Mouse (Mus musculus) naive thymus-derived CD4-positive, alpha-beta T cell, adult 2 months (primary cell): ENCODE measurements around the gene Dync1li1.
"Not testable (repeated sequence)": the region's sequence is repeated elsewhere in the genome, so short reads cannot be mapped to it uniquely, and the experiment has no call there.

Source experiments
- DNase-seq: peaks from one replicate; pipeline ENCODE4 v3.0.0-alpha.2; 2011; ENCODE audit warnings: low read depth

Dync1li1 gene

DNA sequence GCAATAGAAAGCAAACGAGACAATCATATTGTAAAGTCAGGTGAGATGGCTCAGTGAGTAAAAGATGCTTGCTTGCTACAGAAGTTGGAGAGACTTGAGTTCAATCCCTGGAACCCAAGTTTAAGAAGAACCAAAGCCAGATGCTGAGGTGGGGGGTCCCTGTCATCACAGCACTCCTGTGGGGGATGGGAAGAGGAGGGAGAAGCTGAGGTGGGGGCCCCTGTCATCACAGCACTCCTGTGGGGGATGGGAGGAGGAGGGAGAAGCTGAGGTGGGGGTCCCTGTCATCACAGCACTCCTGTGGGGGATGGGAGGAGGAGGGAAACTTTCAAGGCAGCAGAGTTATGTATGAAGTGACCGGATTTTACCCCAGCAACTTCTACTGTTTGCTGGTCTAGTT is 15.0 kb upstream of the Dync1li1 start:
- DNase-seq: no peak

DNA sequence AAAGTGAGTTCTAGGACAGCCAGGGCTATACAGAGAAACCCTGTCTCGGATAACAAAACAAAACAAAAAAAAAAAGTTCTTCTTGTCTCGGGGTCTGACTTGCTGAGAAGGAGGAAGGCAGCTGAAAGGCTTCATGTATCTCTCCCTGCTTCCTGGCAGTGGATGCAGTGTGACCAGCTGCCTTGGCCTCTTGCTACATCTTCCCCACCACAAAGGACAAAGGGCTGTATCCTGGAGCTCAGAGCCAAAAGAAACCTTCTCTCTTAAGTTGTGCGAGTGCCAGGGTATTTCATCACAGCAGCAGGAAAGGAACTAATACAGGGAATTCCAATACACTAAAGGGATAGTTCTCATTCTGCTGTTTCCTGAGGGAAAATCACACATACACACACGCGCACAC is 10.0 kb upstream of the Dync1li1 start:
- no peak for DNase-seq

DNA sequence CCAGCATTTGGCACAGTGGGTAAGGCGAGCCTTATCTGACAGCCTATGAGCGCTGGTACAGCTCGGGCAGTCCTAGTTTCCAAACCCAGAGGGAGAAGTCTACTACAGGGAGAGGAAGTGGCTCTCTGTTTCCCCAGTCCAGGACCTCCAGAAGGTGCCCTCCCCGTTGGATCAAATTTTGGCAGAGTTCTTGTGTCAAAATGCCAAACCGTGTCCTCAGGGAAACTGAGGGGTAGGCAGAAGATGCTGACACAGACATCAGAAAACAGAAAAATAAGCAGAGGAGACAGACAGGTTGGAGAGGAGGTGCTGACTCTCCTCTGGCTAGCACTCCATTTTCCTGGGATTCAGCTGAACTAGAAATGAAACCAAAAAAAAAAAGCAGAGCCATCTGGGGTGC is 8.6 kb upstream of the Dync1li1 start:
- no peak for DNase-seq

DNA sequence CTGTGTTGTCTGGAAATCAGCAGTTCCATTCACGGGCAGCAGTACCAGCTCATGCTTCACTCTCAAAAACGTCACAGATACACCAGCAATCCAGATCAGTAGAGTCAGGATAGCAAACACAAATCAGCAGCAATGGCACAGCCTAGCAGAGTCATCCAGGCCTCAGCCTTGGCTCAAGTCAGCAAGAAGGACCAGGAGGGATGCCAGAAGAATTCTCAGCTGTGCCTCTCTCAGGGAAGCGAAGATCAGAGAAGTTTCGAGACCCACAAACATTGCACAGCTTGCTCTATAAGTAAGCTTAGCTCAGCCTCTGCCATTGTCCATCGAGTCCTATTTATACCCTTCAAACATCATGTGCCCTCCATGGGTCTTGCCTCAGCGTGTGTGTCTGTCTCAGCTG is 8.1 kb upstream of the Dync1li1 start:
- no peak for DNase-seq

DNA sequence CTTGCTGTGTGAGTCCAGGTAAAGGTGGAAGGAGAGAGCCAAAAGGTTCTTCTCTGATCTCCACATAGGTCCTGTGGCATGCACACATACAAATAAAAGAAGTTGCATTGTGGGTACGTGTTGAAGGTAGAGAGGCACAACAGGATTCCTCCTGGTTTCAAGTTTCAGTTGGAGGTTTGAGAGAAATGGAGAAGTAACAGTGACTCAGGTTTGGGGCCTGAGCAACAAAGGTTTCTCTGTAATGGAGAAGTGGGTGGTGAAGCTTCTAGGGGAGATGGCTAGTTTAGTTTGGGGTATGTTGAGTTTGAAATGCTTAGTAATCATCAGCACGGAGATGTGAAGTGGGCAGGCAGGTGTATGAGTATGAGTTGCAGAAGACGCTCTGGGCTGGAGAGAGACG is 6.4 kb upstream of the Dync1li1 start:
- no peak for DNase-seq

DNA sequence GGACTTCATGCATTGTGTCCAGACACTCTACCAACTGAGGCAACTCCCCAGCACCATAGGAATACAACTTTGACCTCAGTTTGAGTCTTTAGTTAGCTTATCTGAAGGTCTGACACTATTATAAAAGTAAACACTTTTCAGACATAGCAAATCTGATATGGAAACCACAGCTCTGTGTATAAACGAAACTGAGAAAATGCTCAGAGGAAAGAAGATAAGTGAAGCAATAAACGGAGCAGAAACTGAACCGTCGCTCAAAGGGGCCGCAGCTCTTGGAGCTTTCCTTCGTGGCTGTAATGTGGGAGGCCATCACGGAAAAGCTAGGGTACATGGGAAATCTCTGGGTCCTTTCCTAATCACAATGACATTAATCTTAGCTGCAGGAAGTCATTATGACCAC is 2.3 kb upstream of the Dync1li1 start:
- no peak for DNase-seq

DNA sequence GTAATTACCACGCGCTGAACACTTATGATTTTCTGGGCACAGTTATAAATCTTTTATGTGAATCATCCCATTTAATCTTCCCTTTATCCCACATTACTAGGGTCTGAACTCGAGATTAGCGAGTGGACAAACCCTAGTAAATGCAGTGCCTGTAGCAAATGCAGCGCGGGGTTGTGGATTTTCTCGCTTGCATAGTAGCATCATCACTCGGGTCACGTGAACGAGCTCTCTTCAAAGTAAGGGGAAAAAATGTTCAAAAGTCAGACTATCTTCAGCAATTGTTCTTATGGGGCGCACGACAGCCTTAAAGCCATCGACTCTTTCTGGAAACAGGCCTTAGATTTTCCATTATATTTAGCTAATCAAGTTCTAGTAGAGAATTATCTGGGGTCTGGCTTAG is 951 bp upstream of the Dync1li1 start:
- no peak for DNase-seq

DNA sequence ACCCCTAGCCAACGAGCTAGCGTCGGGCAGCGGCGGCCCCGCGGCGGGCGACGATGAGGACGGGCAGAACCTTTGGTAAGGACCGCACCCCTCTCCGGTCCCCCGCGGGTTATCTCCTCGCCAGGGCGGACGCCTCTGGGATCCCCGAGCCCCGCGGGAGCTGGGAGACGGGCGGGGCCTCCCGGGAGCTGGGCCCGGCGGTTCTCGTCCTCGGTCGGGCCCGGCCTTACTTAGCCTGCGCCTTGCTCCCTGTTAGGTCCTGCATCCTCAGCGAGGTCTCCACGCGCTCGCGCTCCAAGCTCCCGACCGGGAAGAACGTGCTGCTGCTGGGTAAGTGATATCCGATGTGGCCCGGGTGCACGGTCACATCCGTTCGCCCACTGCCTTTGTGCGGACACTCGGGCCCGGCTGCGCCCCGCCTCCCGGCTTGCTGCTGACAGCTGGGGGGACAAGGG is 390 bp downstream of the Dync1li1 start:
- no peak for DNase-seq

DNA sequence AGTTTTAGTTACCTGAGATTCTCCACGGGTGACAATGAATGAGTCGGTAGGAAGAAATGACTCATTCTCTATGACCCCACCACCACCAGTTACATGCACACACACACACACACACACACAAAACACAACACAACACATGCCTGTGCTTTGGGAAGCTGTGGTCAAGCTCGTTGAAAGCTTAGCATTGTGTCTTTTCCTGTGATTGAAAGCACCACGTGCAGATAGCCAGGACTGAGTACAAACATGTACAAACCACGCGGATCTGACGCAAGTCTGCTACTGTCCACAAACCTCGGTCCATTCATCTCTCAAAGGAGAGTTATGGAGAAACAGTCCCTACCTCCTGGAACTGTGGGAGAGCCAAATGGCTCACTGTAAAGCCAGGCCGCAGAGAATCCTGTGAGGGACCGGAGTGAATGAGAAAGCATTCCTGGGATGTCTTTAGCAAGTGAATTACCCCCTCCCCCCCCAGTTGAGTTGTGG is 1.6 kb downstream of the Dync1li1 start:
- DNase-seq: peak; percentile 13

DNA sequence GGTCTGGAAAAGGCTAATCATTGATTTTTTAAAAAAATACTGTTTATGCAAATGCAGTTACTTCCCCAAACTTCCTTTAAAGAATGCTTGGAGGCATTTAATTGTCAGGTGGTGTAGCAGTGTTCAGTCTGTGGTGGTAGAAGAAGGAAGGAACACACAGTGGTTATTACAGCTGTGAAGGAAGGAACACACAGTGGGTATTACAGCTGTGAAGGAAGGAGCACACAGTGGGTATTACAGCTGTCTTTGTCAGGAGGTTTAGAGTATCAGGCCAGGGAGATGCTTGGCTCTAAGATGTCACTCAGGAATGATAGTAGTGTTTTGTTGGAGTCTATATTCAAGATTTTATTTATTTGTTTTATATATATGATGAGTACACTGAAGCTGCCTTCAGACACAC is 2.5 kb downstream of the Dync1li1 start:
- no peak for DNase-seq

DNA sequence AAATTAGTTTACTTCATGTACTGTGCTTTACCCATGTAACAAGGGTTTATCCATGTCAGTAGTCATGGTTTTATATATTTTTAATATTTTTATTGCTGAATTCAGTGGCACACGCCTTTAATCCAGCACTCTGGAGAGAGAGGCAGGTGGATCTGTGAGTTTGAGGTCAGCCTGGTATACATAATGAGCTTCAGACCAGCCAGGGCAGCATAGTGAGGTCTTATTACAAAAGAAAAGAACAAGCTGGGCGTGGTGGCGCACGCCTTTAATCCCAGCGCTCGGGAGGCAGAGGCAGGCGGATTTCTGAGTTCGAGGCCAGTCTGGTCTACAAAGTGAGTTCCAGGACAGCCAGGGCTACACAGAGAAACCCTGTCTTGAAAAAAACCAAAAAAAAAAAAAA is 7.1 kb downstream of the Dync1li1 start:
- not testable (repeated sequence) for DNase-seq

DNA sequence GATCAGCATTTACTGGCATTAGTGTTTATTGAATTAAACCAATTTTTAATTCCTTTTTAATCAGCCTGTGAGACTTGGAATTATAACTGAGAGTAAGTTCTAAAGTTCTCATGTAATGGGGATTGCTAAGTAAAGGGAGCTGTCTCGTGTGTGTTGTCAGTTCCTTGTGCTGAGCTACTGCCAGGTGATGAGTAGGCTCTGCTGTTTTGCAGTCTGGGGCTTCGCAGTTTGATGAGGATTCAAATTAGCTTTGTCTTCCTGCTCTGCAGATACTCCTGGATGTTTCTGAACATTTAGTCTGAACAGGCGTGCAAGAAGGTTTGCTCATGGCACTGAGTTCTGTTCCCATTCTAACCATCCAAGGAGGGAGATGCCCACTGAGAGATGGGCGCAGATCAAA is 8.5 kb downstream of the Dync1li1 start:
- no peak for DNase-seq

DNA sequence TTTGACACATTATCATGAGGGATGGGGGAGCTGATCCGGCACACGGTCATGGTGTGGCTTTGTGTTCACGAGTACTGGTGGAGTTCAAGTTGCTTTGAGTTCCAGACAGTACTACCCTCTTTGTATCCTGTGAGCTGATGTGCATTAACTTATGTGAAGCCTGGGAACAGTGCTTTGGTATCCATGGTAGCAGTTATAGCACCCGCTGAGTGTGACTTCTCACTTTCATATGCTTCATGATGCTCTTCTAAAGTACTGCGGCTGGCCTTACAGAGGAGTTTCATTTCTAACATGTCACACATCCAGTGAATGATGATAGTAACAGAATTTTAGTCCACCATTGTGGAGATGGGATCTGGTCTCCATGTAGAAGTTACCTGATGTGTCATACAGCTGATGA is 9.3 kb downstream of the Dync1li1 start:
- no peak for DNase-seq

DNA sequence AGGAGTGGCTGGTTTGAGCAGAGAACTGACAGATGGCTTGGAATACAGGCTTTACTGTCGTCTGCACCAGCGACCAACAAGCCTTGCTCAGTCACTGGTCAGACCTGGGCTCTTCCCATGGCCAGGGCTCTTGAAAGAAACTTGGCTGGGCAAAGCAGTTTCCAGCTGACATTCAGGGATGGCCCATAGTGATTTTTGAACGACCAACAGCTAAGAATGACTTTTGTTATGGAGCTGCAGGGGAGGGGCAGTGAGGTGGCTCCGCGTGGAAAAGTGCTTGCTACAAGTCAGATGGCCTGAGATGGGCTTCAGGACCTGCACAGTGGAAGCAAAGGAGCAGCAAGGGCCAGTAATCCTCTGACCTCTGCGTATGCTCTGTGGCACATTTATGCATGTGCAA is 10.7 kb downstream of the Dync1li1 start:
- DNase-seq: no peak

DNA sequence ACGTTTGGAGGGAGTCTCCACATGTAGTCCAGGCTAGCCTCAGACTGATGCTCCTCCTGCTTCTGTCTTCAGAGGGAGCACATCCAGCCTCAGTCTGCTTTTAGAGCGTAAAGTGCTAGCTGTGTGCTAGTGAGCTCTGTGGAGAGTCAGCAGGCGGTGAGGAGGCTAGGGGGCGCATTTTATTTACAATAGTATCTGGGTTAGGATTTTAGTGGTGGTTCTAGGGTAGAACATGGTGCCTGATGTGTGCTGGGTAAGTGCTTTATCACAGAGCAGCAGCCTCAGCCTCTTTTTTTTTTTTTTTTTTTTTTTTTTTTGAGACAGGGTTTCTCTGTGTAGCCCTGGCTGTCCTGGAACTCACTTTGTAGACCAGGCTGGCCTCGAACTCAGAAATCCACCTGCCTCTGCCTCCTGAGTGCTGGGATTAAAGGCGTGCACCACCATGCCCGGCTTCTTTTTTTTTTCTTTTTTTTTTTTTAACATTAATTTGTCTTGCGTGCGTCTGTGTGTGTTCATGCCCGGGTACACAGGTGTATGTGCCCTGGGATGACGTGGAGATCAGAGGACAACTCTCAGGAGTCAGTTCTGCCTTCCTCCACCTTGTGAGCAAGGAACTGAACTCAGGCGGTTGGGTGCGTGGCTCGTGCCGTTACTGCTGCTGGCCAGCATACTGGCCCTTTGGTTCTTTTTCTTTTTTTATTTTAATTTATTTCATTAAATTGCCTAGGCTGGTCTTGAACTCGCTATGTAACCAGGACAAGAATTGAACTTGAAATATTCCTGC is 11.5 kb downstream of the Dync1li1 start:
- no peak for DNase-seq

DNA sequence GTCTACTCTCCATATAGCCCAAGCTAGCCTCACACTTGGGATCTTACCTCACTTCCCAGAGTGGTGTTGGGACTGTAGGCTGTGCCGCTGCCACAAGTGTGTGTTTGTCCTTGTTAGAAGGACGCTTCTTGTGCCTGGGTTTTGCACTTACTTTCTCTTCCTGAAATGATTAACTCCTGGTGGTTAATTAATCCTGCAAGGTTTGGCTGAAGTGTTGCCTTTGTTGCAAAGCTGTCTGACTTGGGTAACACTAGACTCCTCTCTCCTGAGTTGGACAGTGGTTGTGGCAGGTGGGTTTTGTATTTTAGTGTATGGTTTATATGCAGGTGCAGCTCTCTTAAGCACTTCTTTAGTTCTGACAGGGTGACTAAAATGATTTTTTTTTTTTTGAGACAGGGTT is 12.4 kb downstream of the Dync1li1 start:
- DNase-seq: no peak

DNA sequence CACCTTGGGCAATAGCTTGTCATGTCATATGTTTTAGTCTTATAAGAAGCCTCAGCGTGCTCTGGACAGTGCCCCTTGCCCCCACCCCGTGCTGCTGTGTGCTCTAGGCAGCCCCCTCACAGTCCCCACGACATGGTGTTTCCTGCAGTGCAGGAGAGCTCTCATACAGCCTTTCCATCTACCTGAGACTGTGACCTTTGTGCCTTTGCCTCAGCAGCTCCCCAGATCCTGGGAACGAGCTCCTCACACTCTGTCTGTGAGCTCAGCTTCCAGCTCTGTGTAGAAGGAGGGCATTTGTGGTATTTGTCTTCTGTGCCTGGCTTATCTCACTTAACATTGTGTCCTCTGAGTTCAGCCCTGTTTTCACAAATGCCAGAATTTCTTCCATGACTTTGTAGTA is 13.3 kb downstream of the Dync1li1 start:
- DNase-seq: no peak

DNA sequence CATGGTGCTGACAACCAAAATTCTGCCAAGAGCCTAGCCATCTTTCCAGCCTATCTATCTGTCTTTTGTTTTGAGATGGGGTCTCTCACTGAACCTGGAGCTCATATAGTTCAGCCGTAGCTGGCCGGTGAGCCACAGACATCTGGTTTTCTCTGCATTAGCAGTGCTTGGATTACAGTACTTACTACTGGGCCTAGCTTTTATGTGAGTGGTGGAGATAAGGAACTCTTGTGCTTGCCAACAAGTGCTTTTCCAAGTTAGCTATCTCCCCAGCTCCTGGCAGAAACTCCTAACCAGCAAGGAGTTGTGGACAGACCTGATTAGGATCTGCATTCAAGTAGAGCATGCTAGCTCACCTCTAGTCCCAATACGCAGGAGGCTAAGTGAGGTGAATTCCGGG is 19.2 kb downstream of the Dync1li1 start:
- DNase-seq: no peak

DNA sequence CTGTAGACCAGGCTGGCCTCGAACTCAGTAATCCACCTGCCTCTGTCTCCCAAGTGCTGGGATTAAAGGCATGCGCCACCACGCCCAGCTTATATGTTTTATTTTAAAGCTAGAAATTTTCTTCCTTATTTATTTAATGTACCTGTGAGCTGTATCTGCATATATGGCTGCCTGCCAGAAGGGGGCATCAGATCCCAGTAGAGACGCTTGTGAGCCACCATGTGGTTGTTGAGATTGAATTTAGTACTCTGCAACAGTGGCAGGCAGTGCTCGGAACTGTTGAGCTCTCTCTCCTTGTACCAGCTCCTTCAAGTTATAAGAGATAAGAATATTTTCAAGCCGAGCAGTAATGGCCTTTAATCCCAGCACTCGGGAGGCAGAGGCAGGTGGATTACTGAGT is 21.8 kb downstream of the Dync1li1 start:
- peak; percentile 69 for DNase-seq

DNA sequence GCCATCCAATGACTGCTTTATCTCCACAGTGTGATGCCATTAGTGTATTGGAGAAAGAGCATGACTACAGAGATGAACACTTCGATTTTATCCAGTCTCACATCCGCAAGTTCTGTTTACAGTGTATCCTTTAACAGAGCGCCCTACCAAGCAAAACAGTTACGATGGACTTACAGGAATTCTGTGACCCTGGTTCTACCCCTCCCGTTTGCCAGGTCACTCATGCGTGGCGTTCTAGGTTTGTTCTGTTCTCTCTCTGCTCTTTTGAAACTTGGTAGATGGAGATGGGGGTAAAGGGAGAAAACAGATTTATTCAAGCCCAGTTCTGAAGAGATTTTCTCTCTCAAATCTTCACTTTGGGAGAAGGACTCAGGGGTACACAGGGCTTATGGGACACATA is 24.9 kb downstream of the Dync1li1 start:
- no peak for DNase-seq

DNA sequence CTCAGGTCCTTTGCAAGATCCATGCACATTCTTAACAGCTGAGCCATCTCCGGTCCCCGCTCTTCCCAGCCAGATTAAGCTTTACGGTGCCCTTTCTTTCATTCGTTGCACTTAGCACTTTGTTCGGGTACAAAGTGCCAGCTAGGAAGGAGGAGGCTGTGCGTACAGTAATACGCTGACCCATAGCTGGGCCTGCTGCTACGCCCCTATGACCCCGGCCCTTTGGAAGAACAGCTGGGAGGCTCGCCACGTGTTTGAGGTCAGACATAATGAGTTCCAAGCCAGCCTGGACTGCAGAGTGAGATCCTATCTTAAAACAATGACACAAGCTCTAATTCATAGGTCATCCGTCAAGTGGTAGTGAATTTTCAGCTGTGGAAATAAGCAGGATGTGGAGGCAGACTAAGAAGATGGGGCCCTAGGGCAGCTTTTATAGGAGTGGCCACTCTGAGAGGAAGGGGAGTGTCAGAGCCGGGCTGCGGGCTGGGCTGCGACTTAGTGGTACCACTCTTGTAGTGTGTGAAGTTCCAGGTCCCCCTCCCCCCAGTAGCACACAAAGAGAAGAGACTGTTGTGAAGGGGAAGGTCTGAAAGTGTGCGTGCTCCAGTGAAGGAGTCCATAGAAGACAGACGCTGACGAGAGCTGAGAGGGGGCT is 28.2 kb downstream of the Dync1li1 start:
- DNase-seq: no peak

DNA sequence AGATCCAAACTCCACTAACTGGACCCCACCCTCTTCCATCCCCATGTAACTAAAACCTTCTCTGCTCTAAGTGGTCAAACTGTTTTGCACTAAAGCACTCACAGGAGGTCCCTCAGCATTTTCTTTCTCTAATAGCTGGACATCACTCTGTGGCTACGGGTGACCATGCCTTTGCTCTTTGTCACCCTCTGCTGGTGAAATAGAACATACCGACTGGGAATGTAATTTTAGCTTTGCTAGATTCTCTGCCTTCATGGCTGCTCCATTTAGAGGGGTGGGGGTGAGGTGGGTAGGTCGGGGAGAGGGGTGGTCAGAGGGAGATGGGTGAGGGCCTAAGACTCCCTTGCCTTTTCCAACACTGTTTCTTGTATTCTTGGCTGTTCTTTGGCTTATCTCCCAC is 38.7 kb downstream of the Dync1li1 start:
- peak; percentile 46 for DNase-seq

DNA sequence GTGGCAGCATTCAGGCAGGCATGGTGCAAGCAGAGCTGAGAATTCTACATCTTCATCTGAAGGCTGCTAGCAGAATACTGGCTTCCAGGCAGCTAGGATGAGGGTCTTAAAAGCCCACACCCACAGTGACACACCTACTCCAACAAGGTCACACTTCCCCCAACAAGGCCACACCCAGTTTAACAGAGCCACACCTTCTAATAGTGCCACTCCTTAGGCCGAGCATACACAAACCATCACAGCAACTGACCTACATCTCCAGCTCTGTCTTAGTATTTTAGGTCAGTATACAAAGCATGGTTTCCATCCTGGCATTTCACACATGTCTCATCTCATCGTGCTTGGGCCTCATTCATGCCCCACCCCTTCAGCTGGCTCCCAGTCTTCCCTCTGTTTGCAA is 39.8 kb downstream of the Dync1li1 start:
- not testable (repeated sequence) for DNase-seq
